Mouse (Mus musculus): ENCODE measurements at regions not wholly inside any gene's neighbourhood (a gene's known extent, or its start where the extent isn't known, plus 50 kb on each side); places are given as distances from the start of the nearest gene placed in this dataset.

DNA sequence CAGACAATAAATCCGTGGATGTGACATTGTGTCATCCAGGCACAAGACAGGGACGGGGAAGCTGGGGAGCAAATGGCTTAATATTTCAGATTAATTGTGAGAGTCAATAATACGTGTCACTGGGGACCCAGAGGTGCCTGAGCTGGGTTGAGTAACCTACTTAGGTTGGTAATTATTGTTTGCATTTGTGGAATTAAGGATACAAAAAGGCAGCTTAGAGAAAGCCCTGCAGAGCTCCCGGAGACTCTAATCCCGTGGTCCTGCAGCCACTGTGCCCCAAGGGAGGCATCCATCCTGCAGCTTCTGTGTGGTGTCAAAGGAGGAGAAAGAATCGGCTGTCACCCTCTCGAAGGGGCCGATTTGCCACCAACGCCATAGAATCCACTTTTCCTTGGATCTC, 139.3 kb upstream of the Kazn start:
- Histone ChIP-seq H3K4me1 (no peaks in the 10 kb centered on the region), H3K27me3 (replicated peaks) (no peaks in the 10 kb centered on the region), H3K4me3 (no peak overlapping the region), H3K9ac (no peak overlapping the region), H3K36me3 (no peaks in the 10 kb centered on the region), H3K9me3 (replicated peaks) (no peaks in the 10 kb centered on the region), H3K27ac (no peak overlapping the region), H3K4me2 (no peak overlapping the region)
- ATAC-seq = no peak
- 49% methylated on average over 9 of the region's 9 CpGs for WGBS (ENCODE audit: insufficient replicate concordance)

DNA sequence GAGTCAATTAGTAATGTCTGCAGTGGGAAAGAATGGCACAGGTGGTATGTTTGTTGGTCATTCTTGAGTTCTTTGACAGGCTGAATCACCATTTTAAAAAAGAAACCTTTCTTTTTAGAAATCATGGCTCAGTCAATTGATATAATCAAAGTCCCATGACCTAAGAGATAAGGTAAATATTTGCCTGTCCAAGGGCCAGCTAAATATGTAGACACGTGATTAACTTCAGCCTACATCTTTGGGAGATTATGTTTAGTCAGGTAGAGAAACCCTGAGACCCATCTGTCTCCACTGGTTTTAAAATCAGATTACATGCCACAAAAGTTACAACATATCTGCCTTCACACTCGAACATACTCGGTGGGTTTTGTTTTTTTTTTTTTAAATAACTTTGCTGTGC, 128.6 kb upstream of the Kazn start:
- no peaks in the 10 kb centered on the region for H3K27me3 ChIP-seq (replicated peaks)
- 49% methylated on average over 3 of the region's 3 CpGs for WGBS (ENCODE audit: insufficient replicate concordance)
- no peak overlapping the region for H3K9ac ChIP-seq
- H3K4me2 ChIP-seq = no peak overlapping the region
- no peak overlapping the region for H3K4me3 ChIP-seq
- H3K27ac ChIP-seq = no peak overlapping the region
- no peaks in the 10 kb centered on the region for H3K36me3 ChIP-seq
- H3K9me3 ChIP-seq (replicated peaks) = no peaks in the 10 kb centered on the region; the same call in 1 of the 2 replicates
- ATAC-seq = no peak
- H3K4me1 ChIP-seq = no peaks in the 10 kb centered on the region

DNA sequence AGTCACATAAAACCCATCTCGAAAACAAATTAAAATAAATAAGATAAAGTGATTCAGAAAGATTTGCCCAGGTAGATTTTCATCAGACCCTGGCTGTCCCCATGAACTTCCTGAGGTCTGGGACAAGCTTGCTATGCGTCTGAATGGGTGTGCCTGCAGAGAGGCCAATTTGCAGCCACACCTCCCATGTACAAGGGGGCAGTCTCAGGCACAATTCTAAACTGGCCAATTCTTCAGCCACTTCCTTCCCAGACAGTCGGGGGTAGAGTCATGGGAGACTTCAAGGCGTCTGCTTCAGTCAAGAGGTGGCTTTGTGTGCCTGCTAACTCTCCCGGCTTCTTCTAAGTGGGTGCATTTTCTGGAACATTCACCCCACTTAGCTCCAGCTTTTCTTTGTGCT, 122.9 kb upstream of the Kazn start:
- H3K27me3 ChIP-seq (replicated peaks) = no peaks in the 10 kb centered on the region
- H3K9me3 ChIP-seq (replicated peaks) = no peaks in the 10 kb centered on the region
- no peak overlapping the region for H3K27ac ChIP-seq
- 42% methylated on average over 5 of the region's 5 CpGs for WGBS (ENCODE audit: insufficient replicate concordance)
- H3K4me2 ChIP-seq = no peak overlapping the region
- H3K4me1 ChIP-seq = peaks cover 4% of the 10 kb centered on the region; the same call in 1 of the 2 replicates
- no peak overlapping the region for H3K4me3 ChIP-seq
- H3K36me3 ChIP-seq = no peaks in the 10 kb centered on the region
- ATAC-seq = no peak
- no peak overlapping the region for H3K9ac ChIP-seq

DNA sequence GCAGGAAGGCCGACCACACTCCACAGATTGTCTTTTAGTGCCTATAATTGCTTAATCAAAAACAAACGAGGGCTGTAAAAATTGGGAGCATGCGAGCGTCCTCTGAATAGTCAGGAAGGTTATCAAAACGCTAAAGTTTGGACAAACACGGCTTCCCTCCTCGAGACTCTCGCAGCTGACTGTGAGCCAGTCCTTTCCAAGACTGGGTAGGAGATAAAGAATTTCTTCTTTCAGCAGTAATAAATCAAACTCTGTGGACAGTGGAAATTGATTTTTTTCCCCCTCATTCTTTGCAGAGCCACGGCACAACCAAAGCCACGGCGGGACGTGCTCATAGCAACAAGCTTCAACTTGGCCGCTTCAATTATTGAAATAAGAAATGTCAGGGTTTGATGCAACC, 119.7 kb upstream of the Kazn start:
- Histone ChIP-seq H3K9me3 (replicated peaks) (no peaks in the 10 kb centered on the region), H3K9ac (no peak overlapping the region), H3K4me3 (no peak overlapping the region), H3K27me3 (replicated peaks) (no peaks in the 10 kb centered on the region), H3K4me1 (peaks cover 4% of the 10 kb centered on the region; the same call in 1 of the 2 replicates), H3K36me3 (no peaks in the 10 kb centered on the region), H3K27ac (no peak overlapping the region), H3K4me2 (no peak overlapping the region)
- no peak for ATAC-seq
- 64% methylated on average over 13 of the region's 13 CpGs for whole genome bisulfite sequencing (ENCODE audit: insufficient replicate concordance)

DNA sequence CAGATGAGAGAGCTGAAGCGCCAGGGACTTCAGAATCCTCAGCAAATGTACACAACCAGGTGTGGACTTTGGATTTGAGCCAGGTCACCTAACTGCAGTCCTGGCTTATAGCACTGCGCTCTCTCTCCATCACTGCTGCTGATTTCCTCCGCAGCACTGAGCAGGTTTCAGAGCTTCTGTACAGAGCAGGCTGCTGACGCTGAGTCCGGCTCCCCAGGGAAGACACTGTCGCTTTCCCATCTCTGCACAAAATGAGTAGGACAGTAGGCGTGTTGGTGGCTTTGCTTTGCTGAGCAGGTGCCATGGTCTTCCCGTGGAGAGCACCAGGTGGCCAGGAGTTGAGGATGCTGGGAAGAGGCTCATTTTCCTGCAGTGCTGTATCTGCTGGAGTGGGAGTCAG, 116.2 kb upstream of the Kazn start:
- no peak overlapping the region for H3K4me3 ChIP-seq
- H3K9me3 ChIP-seq (replicated peaks) = no peaks in the 10 kb centered on the region
- no peak for ATAC-seq
- H3K27me3 ChIP-seq (replicated peaks) = no peaks in the 10 kb centered on the region
- H3K4me1 ChIP-seq = peaks cover 4% of the 10 kb centered on the region; the same call in 1 of the 2 replicates
- H3K4me2 ChIP-seq = no peak overlapping the region
- no peaks in the 10 kb centered on the region for H3K36me3 ChIP-seq
- H3K9ac ChIP-seq = no peak overlapping the region
- whole genome bisulfite sequencing (ENCODE audit: insufficient replicate concordance) = 70% methylated on average over 8 of the region's 8 CpGs
- H3K27ac ChIP-seq = no peak overlapping the region

DNA sequence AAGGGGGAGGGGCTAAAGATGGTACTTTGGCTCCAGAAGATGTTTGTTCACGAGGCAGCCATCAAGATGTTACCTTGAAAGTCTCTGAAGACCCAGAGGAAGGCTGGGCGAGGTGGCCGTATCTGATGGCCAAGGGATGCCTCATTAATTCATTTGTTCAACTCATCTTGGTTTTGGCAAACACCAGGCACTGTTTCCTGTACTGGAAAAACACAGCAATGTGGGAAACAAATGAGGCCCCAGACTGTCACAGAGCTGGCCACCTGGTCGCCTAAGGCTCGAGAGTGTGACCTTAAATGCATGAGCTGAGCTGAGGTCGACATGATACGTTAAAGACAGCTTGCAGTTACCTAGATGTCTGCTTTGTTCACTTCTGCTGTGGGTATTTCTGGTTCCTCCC, 114.3 kb upstream of the Kazn start:
- no peak for ATAC-seq
- Histone ChIP-seq H3K27ac (no peak overlapping the region), H3K9ac (no peak overlapping the region), H3K27me3 (replicated peaks) (no peaks in the 10 kb centered on the region), H3K9me3 (replicated peaks) (no peaks in the 10 kb centered on the region), H3K4me2 (no peak overlapping the region), H3K4me1 (no peaks in the 10 kb centered on the region), H3K36me3 (no peaks in the 10 kb centered on the region), H3K4me3 (no peak overlapping the region)
- WGBS (ENCODE audit: insufficient replicate concordance) = 65% methylated on average over 7 of the region's 7 CpGs

DNA sequence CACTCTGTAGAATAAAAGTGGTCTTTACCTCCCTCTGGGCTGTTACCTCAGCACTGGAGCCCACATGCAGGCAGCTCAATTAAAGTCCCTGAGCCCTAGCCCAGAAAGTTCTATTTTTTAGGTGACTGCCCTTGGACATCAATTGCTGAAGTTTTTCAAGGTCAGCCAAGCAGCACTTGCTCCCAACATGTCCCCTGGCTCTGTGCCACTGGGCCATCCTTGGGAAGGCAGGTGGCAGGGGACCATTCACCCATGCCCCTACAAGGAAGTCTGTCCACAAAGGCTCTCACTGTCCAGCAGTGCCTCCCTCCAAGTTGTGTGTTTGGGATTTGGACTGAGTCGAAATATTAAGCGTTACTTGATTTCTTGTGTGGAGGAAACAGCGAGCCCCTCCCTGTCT, 112.6 kb upstream of the Kazn start:
- no peaks in the 10 kb centered on the region for H3K4me1 ChIP-seq

DNA sequence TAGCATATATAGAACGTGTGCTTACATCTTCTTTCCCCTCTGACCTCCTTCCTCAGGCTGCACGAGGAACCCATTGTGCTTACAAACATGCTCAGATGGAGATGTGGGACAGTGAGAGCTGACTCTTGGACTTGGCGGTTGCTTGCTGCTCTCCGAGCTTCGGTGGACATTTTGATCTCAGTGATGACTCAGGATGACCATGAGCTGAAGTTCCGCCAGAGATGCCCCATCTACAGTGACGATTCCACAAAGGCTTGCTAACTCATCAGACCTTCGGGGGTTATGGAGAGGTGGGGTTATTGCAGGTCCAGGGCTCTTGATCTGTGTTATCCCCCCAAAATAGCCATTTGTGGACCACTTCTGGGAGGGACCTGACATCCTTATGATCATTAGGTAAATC, 111.8 kb upstream of the Kazn start:
- Histone ChIP-seq H3K4me1 (no peaks in the 10 kb centered on the region), H3K36me3 (no peaks in the 10 kb centered on the region), H3K9ac (no peak overlapping the region), H3K27ac (no peak overlapping the region), H3K4me2 (no peak overlapping the region), H3K27me3 (replicated peaks) (no peaks in the 10 kb centered on the region), H3K9me3 (replicated peaks) (no peaks in the 10 kb centered on the region), H3K4me3 (no peak overlapping the region)
- ATAC-seq = no peak
- WGBS (ENCODE audit: insufficient replicate concordance) = 75% methylated on average over 8 of the region's 8 CpGs

More for the DNA sequence above, 112.6 kb upstream of the Kazn start:
- Histone ChIP-seq H3K9me3 (replicated peaks) (no peaks in the 10 kb centered on the region), H3K36me3 (no peaks in the 10 kb centered on the region), H3K27ac (no peak overlapping the region), H3K4me3 (no peak overlapping the region), H3K27me3 (replicated peaks) (no peaks in the 10 kb centered on the region), H3K9ac (no peak overlapping the region), H3K4me2 (no peak overlapping the region)
- no peak for ATAC-seq
- WGBS (ENCODE audit: insufficient replicate concordance) = 85% methylated on average over 3 of the region's 3 CpGs

DNA sequence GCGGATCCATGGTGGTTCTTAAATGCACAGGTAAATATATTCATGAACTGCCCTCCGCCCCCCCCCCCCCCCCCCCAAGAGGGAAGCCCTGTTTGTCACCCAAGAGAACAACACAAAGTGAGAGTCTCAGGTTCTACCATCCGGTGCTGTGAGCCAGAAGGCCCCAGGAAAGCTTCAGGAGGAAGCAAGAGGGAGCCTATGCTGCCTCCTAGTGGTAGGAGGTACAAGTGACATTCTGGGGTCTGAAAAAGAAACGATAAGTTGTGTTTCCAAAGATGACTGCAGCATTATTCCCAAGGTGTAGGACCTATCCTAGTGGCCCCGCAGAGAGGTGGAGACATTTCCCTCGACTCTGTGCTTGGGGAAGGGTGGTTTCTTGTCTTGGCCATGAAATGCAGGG, 109.7 kb upstream of the Kazn start:
- Histone ChIP-seq H3K4me2 (no peak overlapping the region), H3K9me3 (replicated peaks) (no peaks in the 10 kb centered on the region), H3K36me3 (no peaks in the 10 kb centered on the region), H3K4me1 (no peaks in the 10 kb centered on the region), H3K4me3 (no peak overlapping the region), H3K9ac (no peak overlapping the region), H3K27me3 (replicated peaks) (no peaks in the 10 kb centered on the region), H3K27ac (no peak overlapping the region)
- 31% methylated on average over 6 of the region's 6 CpGs for WGBS (ENCODE audit: insufficient replicate concordance)
- no peak for ATAC-seq

DNA sequence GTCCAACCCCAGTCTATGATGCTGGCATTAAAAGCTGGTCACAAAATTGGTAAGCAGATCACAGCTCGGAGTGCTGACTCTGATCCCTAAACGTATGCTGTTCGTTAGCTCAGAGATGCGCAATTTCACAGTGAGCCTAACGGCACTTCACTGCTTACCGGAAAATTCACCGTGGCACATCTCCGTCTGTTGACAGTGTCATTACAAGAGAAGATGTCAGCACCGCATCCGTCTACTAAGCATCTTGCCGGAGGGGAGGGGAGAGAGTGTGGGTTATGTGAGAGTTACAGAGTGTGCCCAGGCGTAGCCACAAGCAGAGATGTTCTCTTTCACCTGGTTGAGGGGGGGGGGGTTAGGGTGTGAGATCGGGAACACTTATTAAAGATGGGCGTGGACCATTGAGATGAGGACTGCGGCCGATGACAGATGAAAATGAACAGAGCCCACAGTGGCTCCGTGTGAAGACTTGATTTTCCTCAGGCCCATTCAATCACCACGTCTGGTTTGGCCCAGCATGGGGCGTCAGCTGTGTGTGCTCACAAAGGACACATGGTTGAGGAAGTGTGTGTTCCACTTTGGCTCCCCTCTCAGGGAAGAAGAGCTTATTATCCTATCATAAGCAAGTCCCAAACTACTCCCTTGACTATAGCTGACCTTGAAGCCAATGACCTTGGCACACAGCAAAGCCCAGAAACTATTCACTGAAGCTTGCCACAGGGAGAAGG, 103.4 kb upstream of the Kazn start:
- ATAC-seq = no peak
- Histone ChIP-seq H3K4me2 (no peak overlapping the region), H3K9ac (no peak overlapping the region), H3K4me3 (no peak overlapping the region), H3K27me3 (replicated peaks) (no peaks in the 10 kb centered on the region), H3K36me3 (no peaks in the 10 kb centered on the region), H3K4me1 (no peaks in the 10 kb centered on the region), H3K9me3 (replicated peaks) (no peaks in the 10 kb centered on the region), H3K27ac (no peak overlapping the region)
- 75% methylated on average over 19 of the region's 19 CpGs for WGBS (ENCODE audit: insufficient replicate concordance)

DNA sequence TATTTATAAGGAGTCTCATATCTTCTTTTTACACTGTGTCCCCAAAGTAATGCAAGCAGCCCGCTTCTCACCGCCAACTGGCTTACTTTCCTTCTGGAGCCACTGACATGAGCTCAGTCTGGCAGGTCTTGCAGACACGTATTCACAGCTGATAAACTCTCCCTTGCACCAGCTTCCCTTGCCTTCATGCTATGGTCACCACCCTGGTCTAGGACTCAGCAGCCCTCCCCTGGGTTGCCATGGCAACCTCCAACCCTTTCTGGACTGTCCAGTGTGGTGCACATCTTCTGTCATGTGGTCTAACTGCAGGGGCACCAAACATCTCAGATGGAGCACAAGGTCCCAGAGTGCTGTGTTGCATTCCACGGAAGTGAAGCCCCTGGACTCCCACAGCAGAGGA, 102.1 kb upstream of the Kazn start:
- Histone ChIP-seq H3K9me3 (replicated peaks) (no peaks in the 10 kb centered on the region), H3K4me3 (no peak overlapping the region), H3K4me2 (no peak overlapping the region), H3K27me3 (replicated peaks) (no peaks in the 10 kb centered on the region), H3K9ac (no peak overlapping the region), H3K27ac (no peak overlapping the region), H3K4me1 (no peaks in the 10 kb centered on the region), H3K36me3 (no peaks in the 10 kb centered on the region)
- ATAC-seq = no peak
- WGBS (ENCODE audit: insufficient replicate concordance) = 55% methylated on average over 4 of the region's 4 CpGs

DNA sequence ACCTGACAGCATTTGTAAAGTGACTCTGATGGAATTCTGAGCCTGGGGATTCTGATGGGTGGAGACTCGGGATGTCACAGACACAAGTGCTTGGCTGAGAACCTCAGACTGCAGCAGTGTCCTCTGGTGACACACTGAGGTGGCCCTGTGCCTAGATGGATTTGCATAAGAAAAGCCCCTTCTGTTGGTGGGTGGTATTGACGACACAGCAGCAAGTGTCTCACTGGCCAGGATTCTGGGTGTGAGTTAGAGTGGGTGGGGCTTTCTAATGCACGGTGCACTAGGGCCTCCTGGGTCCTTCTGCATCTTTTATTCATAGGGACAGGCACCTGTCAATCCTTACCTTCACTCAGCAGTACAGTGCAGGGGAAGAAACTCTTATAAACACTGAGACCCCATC, 100.9 kb upstream of the Kazn start:
- H3K9me3 ChIP-seq (replicated peaks) = 0 out of 2 replicates have a peak, but pooled peaks cover 3% of the 10 kb centered on the region
- no peaks in the 10 kb centered on the region for H3K4me1 ChIP-seq
- no peaks in the 10 kb centered on the region for H3K27me3 ChIP-seq (replicated peaks)
- 24% methylated on average over 3 of the region's 3 CpGs for WGBS (ENCODE audit: insufficient replicate concordance)
- no peak overlapping the region for H3K4me3 ChIP-seq
- no peak overlapping the region for H3K4me2 ChIP-seq
- no peak for ATAC-seq
- H3K27ac ChIP-seq = no peak overlapping the region
- no peaks in the 10 kb centered on the region for H3K36me3 ChIP-seq
- no peak overlapping the region for H3K9ac ChIP-seq

DNA sequence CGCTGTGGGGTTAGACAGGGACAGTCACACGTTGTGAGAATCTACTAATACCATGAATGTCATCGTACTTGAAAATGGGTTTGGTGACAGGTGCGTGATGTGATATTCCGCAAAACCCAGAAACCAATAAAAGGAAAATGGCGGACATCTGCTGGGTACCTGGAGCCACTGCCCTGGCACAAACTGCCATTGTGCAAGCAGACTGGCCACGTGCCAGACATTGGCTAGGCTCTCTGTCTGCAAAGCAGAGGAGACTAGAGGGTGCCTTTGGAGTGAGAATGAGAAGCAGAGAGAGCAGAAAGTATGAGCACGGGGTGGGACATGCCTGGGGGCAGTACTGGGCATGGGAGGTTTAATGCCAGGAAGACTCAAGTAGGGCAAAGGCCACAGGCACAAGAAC, 98.5 kb upstream of the Kazn start:
- Histone ChIP-seq H3K9me3 (replicated peaks) (0 out of 2 replicates have a peak, but pooled peaks cover 3% of the 10 kb centered on the region), H3K9ac (no peak overlapping the region), H3K36me3 (no peaks in the 10 kb centered on the region), H3K4me1 (no peaks in the 10 kb centered on the region), H3K27me3 (replicated peaks) (no peaks in the 10 kb centered on the region), H3K4me2 (no peak overlapping the region), H3K27ac (no peak overlapping the region), H3K4me3 (no peak overlapping the region)
- ATAC-seq = no peak
- 70% methylated on average over 8 of the region's 8 CpGs for WGBS (ENCODE audit: insufficient replicate concordance)

Measured in liver, embryonic 12.5 days (tissue).